Mouse (Mus musculus) cerebellum, postnatal 14 days (tissue): ENCODE results near the gene Syne1.

Experiments
- DNase-seq, 2 experiments: peaks; one replicate each; pipeline ENCODE4 v3.0.0; 2021; ENCODE audit warnings: mixed read lengths in 2 of 2

The Syne1 gene

DNA sequence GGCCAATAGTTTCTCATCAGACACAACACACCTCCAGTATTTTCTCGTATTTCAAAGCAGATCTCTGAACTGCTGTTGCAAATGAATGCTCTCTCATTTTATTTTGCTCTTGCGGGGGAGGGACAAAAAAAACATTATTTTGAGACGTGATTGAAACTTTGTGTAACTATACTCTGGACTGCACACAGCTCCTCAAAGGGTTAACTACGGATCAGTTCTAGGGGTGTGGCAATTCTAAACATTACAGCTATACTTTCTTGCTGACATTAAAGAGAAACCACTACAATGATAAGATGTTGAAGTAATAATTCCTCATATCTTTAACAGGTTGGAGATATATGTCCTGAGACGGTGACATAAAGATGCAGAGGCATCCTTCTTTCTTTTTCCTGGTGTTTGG is 356.0 kb downstream of the Syne1 start:
- no peak for DNase-seq

DNA sequence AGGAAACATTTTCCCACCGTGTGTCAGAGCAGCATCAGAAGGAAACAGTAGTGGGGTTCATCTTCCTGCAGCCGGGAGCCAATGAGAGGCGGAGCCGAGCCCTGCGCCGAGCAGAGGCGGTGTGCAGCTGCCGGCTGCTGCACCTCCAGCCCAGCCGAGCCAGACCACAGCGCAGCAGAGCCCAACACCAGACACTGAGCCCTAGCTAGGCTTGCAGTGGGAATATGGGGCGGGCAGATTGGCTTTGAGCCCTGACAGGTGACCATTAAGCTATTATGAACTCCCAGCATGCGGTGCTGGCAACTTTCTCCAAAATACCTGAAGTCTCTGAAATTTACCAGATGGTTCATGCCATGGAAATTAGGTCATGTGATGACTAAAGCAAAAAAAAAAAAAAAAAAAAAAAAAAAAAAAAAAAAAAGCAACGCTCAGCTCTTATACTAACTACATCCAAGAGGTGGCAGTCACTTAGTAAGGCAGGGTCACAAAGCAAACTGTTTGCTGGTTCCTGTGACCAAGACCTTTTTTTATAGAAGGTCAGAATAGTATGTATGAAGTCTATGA is 356.5 kb downstream of the Syne1 start:
- DNase-seq: peak; percentile 84 to 85

DNA sequence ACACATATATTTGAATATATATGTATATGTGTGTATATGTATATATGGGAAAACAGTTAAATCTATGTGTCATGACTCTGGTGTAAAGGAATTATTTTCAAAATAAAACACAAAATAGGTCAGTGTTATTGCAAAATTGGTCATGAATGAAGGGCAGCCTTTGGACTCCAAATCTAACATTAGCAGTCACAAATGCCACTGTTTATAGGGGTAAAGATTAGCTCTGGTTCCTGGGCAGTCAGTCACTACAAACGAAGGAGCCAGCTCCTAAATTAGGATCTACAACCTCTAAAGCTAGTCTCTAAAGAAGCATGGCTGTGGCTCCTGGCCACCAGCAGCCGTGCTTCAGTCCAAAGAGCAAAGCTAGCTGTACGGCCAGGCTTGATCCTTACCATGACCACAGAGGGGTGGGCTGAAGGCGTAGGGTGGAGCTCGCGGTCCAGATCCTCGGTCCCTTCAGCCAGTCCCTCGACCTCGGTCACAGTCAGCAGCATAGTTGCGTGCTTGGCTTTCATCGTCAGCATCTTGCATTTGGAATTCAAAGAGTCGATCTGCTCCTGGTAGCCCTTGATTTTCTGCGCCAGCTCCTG is 357.1 kb downstream of the Syne1 start:
- DNase-seq: peak; percentile 39 to 57

DNA sequence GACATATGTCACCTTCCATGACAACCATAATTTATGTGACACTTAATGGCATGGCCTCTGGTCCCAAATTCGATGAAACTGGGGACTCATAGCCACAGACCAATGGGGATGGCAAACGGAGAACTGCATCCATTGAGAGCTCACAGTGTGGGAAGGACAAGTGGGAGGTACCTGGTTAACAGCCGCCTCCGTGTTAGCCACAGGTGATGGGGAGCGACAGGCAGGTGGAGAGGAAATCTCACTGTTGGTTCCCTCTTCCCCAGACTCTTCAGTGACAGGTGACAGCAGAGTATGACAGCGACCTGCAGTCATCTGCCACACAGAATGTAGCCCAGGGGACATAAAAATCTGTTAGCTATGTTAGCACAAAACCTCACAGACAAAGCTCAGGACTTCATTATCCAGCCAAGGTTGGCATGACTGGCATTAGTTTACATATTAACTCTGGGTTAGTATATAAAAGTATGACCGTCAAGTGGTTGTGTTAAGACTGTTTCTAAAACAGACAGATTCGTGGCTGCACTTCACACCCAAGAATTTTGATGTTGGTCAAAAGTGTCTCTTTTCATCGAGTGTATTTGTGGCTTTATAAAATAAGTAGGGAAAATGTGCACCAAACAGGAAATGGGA is 358.3 kb downstream of the Syne1 start:
- DNase-seq: no peak

DNA sequence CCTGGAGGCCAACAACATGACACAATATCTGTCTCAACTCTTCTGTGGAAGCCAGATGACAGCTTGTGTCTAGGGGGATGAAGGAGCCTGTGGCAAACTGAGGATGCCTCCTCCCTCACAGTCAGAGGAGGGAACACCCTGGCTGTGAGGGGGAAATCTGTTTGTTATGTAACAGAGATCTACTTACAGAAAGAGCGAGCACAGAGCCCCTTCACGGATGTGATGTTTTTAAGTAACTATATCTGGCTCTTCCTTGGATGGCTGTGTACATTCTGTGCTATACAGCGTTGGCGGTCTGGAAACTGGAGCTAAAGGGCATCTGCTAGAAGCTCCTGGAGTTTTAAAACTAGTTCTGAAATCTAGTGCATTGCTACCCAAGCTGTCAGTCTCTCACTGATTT is 360.5 kb downstream of the Syne1 start:
- DNase-seq: no peak

DNA sequence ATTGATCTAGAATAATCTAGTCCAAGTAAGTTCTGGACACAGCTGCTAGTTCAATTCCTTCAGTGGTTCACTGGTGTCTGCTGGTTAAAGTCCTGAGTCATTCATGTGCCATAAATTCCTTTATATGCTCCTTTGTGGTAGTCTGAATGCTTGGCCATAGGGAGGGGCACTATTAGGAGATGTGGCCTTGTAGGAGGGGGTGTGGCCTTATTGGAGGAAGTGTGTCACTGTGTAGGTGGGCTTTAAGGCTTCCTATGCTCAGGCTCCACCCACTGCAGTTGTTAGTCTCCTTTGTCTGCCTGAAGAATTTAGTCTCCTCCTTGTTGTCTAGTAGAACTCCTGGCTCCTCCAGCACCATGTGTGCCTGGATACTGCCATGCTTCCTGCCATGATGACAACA is 362.4 kb downstream of the Syne1 start:
- DNase-seq: no peak

DNA sequence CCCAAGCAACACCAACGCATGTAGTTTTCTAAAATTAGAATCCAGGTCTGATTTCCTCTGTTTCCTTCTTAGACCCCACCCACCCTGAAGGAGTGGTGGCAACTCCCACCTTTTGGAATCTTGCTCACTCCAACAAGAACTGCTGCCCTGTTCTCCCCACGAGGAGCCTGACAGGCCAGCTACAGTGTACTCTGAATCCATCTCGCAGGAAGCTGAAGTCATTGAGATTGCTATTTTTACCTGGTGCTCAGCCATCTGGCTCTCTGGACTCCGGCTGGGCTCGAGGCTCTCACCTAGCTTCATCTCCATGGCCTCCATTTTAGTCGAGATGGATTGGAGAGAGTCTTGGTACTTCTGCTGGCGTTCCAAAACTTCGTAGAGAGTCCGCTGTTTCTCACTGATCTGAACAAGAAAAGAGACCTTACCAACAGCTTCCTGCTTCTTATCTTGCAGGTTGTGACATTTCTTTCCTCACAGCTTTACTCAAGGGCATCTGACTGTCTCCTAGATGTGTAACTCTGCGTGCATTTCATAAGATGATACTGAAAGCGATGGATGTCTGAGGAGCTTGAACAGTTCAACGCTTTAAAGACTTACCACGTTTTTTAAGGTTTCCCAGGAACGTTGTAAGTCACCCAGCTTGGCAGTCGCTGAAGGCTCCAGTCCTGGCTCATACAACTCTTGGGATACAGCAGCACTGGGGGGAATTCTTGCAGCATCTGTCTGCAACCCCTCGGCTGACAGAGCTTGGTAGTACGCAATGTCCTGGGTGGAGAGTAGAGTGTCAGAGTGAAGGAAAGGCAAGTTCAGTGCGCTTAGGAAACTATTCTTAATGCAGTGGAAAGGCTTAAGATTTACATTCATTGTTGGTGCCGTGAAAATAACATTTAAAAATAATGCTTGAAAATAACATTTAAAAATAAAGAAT is 365.9 kb downstream of the Syne1 start:
- DNase-seq: peak; percentile 61 to 71

DNA sequence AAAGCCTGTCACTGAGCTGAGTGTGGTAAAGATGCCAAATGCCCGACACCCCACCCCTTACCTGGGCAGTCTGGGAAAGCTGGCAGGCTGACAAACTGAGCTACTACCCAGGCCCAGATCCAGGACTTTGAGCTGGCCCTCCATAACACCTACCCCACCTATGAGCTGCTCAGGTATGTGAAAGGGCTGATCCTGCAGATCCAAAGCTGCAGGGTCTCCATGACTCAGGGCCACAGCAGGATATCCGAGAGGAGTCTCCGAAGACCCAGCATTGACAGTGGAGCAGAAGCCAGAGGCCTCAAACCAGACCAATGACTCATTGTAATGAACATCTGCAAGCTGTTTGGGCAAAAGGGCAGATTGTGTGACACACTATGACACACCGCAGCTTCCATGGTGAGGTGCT is 369.5 kb downstream of the Syne1 start:
- DNase-seq: peak; percentile 61 to 72

DNA sequence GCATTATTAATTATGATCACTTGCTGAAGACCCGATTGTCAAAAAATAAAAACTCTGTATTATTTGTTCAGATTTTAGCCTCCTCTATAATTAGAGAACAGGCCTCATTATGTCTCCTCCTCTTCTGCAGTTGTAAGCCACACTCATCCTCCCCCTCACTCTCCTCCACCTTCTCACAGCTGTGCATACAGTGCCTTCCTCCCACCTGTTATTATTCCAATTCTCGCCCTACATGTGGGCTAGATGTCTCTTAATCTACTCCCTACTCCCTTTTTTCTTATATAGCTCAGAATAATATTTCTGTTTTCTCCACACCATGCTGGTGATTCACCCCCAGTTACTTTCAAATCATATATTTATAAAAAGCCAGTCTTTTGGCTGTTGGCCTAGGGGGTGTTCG is 371.4 kb downstream of the Syne1 start:
- no peak for DNase-seq

DNA sequence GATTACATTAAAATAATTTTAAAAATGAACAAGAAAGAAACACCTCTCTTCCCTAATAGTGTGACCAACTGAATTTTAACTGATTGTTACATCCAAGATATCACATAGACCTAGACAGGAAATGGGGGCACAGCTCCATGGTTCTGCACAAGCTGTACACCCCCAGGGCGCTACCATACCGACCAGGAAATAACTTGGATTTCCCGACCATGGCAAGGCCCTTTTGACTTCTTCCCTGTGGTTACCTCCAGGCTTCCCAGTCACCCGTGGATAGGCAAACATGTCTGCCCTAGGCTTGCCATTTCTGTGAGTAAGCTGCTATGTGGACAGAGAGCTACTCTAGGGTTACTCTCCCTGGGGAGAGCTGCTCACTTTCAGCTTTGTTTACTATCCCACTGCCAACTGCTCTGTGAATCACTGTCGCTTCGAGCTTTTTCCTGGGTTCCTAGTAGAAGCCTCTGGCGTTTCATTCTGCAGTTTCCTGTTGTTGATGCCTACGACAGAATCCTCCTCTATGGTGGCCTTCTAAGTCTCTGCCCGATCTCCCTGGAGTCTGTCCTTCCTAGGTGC is 373.8 kb downstream of the Syne1 start:
- no peak for DNase-seq

DNA sequence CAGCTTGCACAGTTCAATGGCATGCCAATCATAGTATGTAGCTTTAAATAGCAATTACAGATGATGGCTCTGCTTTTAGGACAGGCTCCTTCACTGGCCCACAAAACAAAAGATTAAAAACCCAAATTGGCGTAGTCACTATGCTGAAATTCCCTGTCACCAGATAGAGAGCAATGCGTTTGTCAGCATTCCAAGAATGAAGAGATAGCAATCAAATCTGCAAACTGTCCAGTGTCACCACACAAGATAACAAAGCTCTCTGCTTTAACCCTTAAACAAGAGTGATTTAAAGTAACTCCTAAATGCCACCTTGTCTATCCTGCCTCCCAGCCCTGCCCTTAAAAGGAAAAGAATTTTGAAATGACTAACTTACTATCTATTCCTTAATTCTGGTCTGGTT is 374.9 kb downstream of the Syne1 start:
- no peak for DNase-seq

DNA sequence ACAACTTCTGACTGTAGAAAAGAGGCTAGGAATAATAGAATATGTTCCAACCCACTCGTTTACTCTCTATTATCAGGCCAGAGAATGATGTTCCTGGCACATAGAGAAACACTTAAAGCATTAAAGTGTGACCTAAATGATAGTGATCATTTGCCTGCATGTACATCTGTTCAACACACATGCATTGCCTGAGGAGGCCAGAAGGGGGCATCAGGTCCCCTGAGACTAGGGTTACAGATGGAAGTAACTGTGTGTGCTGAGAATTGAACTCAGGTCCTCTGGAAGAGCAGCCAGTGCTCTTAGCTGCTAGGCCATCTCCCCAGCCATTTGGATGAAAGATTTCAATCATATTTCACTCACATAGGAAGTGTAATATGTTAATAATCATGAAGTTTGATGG is 380.9 kb downstream of the Syne1 start:
- no peak for DNase-seq

DNA sequence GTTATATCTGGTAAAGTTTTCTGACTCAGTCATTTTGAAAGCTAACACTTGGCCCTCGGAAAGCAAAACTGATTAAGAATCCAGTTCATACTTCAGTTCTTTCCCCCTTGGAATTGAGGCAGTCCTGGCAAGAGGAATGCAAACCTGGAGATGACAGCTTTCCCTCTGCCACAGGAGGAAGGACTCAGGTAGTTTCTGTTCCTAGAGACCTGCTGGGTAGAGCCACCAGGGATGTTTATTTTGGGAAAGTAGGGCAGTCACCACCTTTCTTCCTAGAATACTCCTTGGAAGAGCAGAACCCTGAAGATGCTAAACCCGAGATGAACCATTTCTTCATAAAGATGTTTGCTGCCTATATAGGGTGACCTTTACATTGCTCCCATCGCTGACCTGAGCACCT is 383.8 kb downstream of the Syne1 start:
- DNase-seq: peak; percentile 30 to 55

DNA sequence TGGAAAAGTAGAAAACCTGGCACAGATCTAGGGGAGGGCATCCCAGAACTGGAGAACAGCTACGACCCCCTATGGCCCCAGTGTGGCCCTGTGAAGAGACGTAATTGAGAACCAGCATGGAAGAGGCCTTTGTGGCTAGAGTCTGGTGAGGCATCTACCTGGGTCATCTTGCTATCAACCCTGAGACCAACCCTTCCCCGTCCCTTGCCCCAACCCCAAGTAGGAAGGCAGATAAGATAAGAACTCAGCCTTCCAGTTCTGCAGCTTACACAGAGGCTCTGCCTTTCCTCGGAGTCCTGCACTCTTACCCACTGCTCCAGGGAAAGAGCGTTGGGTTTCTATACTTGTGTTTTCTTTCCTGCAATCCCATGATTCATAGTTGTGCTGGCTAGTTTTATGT is 385.8 kb downstream of the Syne1 start:
- no peak for DNase-seq

DNA sequence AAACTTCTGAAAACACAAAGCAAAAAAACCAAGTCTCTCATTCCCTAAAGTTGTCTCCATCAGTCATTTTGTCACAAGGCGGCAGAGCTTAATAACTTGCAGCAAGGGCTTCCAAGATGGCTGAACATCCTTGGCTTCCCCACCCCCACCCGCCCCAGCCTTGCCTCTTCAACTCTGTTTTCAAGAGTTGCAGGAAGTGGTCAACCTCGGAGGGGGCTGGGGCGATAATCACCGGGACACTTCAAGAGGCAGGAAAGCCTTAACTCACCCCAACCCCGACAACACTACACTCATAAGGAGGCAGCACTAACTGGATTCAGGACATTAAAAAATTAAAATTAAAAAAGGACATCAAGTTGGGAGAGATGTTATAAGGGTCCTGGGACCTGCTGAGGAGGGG is 387.5 kb downstream of the Syne1 start:
- DNase-seq: no peak

DNA sequence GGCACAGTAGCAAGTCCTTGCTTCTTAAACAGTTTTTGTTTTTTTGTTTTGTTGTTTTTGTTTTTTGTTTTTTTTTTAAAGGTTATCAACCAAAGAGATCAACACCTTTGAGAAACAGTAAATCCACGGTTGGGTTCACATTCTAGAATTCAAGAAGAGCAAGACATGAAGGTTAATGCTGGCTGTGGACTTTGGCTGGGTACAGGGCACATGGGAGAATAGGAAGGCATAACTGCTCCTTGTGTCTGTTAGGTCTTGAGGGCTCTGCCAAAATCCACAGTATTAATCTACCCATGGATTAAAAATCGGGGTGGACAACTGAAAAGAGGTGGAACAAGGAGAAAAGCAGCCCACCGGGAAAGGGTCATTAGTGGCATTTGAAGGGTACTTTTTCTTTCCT is 388.0 kb downstream of the Syne1 start:
- no peak for DNase-seq

DNA sequence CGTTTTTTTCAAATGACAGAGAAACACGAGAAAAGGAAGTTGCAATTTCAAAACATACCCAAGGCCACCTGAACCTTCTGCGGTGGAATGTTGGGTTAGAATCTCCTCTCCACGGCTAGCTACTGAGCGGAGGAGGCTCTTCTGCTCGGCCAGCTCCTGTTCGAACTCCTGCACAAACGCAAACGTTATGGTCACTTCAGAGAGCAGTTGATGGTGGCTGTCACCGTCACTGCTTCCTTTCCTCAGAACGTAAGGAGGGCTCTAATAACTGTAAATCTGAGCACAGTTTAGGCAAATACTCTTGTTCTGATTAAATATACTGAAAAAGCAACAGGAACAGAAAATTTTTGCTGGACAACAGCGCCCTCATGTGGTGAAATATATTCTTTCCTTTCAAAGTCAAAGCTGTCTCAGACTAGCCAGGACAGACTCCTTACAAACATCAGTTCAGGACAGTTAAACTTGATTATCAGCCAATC is 389.8 kb downstream of the Syne1 start:
- DNase-seq: peak; percentile 67 to 70

DNA sequence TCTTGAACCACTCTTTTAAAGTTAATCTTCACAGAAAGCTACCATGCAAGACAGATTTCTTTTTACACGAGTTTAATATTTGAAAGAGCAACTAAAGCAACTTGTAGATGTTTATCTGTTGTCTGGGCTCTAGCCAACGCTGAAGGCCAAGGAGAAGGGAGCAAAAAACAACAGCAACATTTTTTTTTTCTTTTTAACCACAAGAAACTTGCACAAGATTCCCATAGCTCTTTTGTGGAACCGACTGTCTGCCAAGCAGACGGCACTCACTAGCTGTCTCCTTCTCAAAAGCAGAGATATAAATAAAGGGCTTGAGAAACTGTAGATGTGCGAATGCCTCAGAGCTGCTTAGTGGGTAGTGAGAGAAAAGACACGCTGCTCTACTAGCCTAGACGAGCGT is 391.6 kb downstream of the Syne1 start:
- DNase-seq: no peak

DNA sequence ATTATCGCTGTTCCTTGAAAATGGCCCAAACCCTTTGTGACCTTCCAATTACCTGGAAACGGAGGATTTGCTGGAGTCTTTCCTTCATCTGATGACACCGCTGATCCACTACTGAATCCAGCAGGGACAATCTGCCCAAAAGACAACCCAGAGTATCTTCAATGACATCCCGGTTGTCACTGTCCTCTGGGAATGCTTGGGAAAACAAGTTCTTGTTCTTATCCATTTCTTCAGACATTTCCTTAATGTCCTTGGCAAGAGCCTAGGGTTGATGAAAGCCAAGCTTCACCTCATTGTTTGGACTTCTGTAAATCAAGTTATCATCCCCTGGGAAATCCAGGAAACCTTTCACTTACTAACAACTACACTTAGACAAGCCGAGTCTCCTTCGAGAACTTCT is 398.2 kb downstream of the Syne1 start:
- DNase-seq: no peak

DNA sequence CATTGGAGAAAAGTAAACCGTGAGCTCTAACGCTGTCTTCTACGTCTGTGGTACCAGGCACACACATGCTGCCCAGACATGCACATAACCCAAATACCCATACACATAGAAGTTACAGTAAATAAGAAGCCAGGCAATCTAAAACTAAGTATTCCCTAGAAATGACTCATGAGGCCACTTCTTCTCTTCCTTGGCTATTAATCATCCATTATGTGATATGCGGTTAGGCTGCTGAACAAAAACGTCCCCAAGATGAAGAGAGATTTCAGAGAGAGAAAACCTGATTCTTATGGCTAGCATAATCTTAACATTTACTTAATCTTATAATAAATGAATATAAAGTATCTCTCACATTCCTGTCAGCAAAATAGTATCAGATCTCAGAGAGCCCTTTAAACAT is 409.8 kb downstream of the Syne1 start:
- DNase-seq: no peak

DNA sequence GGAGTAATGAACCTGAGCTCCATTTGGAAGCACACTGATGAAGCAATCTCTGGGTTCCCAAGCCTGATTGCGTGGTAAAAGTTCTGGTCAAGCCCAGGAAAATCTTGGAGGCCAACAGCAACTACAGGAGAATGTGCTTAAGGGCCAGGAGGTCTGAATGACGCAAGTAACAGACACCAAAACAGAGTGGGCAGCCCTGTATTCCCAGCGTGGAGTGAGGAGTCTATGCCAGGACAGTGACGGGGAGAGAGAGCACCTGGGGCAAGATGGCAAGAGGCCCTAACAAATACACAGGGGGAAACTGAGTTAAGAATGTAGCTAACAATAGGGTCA is 411.4 kb downstream of the Syne1 start:
- no peak for DNase-seq

DNA sequence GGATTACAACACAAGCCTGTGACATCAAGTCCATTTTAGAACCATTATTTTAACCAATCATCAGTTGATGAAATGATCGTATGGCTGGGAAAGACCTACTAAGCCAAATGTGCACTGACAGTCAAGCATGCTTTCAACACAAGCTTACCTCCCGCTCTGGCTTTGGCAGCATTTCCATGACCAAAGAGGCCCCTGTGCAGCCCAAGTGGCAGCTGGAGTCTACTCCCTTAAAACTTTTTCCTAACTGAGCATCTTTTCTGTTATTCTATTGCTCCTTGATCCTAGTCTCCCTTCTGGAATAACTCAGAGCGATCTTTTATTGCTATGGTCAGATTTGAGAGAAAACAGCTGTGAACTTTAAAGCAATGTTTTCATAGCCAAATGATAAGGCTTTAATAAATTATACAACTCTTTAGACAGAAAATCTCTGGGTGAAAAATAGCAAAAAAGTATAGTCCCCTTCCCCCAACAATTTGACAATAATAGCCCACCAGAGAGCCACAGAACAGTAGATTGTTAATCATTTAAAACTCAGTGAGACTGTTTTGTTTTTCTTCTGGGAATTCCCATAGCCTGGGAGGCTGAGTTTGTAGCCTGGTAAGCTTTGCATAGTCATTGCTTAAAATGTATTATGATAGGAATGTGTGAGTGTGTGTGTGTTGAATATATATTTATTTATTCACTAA is 411.9 kb downstream of the Syne1 start:
- no peak for DNase-seq

DNA sequence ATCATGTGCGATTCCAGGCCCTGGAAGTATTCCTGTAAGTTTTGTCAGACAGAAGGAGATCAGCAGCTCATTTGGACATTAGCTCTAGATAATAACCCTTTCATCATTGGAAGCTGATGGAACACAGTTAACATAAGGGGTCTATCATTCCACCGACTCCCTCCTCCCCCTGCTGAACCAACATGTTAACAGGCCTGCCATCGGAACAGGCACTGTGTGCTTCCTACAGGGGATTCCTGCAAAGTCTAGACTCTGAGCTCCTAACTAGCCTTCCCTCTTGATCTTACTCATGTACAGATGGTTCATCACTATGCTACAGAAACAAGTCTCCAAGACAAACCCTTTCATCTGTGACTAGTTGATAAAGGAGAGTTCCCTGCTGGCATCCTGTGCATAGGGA is 419.2 kb downstream of the Syne1 start:
- no peak for DNase-seq
